Mouse (Mus musculus) embryonic facial prominence, embryonic 14.5 days (tissue): ENCODE data around the gene Ypel3. TPM values are rescaled to one million over a fixed set of nuclear protein-coding genes. Genes with fewer than 3 reads are reported as not detected.
"Not testable (repeated sequence)": the region's sequence is repeated elsewhere in the genome, so short reads cannot be mapped to it uniquely, and the experiment has no call there.

Experiments used
- ATAC-seq: fragments of 200-750 bp; cut with Nextera tagmentation; 2 replicates; pipeline ENCODE4 v1.8.0; 2017; ENCODE audit warnings: low read depth, moderate number of reproducible peaks, moderate TSS enrichment
- DNase-seq: peaks from one replicate; pipeline ENCODE4 v3.0.0-alpha.2; 2015; ENCODE audit warnings: low spot score
- H3K27ac ChIP-seq: fragments of 300-500 bp; sonication (generic); replicated peaks from 2 replicates; pipeline ENCODE4 v1.5.1; 2014; ENCODE audit warnings: low read depth, mild to moderate bottlenecking, low read length, moderate library complexity
- H3K27me3 ChIP-seq: fragments of 300-500 bp; sonication (generic); replicated peaks from 2 replicates; pipeline ENCODE4 v1.6.1; 2014; ENCODE audit warnings: low read length; ENCODE audit not compliant: control insufficient read depth, insufficient read depth
- H3K36me3 ChIP-seq: fragments of 300-500 bp; sonication (generic); 2 replicates; pipeline ENCODE4 v1.6.1; 2014; ENCODE audit warnings: low read length, mixed read lengths; ENCODE audit not compliant: control insufficient read depth, insufficient read depth
- H3K4me1 ChIP-seq: fragments of 300-500 bp; sonication (generic); 2 replicates; pipeline ENCODE4 v1.6.1; 2014; ENCODE audit warnings: antibody characterized with exemption, low read length; ENCODE audit not compliant: control insufficient read depth, insufficient read depth
- H3K4me2 ChIP-seq: fragments of 300-500 bp; sonication (generic); 2 replicates; pipeline ENCODE4 v1.6.1; 2014; ENCODE audit warnings: low read depth, mild to moderate bottlenecking, low read length, moderate library complexity, mixed read lengths
- H3K4me3 ChIP-seq: fragments of 300-500 bp; sonication (generic); 2 replicates; pipeline ENCODE4 v1.5.1; 2014; ENCODE audit warnings: low read depth, mild to moderate bottlenecking, low read length
- H3K9ac ChIP-seq: fragments of 300-500 bp; sonication (generic); 2 replicates; pipeline ENCODE4 v1.6.1; 2014; ENCODE audit warnings: low read depth, mild to moderate bottlenecking, low read length, moderate library complexity, mixed read lengths
- H3K9me3 ChIP-seq: fragments of 300-500 bp; sonication (generic); 2 replicates; pipeline ENCODE4 v1.6.1; 2016; ENCODE audit warnings: low read length; ENCODE audit not compliant: control insufficient read depth
- WGBS: fragments of 180-500 bp; shearing (Covaris S2); extraction: QIAGEN DNeasy Blood & Tissue Kit; methylation state at CpG from one replicate; pipeline ENCODE4 v1.1.7; 2014; 5-methylcytosine and 5-hydroxymethylcytosine counted together
- polyA plus RNA-seq: library from polyadenylated mRNA; unstranded; fragments of >200 nt; fragmentation: Nextera tagmentation; extraction: Ambion mirVana; gene quantifications from 2 replicates; pipeline ENCODE4 v1.2.1, GENCODE M21; 2014

Gene Ypel3
- polyA plus RNA-seq, result 117 and 123 TPM in 2 replicates

DNA sequence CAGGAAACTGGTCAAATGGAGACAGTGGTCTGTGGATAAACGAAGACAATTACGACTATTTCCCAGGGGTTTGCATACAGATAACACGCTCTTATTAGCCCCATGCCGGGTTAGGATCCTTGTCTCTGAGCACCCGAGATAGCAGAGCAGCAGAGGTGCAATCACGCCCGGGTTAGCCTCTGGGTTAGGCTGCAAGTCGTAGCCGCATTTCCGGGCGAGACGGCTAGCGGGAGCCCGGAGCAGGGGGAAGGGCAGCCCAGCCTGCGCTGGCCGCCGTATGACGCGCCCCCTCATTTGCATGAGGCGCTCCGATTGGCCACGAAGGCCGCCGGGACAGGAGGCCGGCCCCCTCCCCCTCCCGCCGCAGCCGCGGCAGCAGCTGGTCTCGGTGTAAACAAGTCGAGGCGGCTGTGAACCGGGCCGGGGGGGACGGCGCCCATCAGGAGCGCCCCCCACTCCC, at the start of gene Ypel3:
Gene Ypel3 (plus strand): TSS at position 358 of the 460 bp plus-strand sequence.
- peaks cover 33% of the 10 kb centered on the region for H3K4me1 ChIP-seq
- peak within 1 kb of the TSS; percentile 88 for H3K27ac ChIP-seq
- H3K27me3 ChIP-seq, result no peaks in the 10 kb centered on the region
- DNase-seq (peak; percentile 97), ATAC-seq (peak; percentile 93)
- H3K4me3 ChIP-seq, result peak within 1 kb of the TSS; percentile 85
- H3K4me2 ChIP-seq, result peak within 1 kb of the TSS; percentile 95
- H3K36me3 ChIP-seq, result peaks cover 26% of the 10 kb centered on the region; the same call in 1 of the 2 replicates
- H3K9ac ChIP-seq, result peak within 1 kb of the TSS; percentile 90
- H3K9me3 ChIP-seq, result no peaks in the 10 kb centered on the region
- under 1% methylated on average over 25 of the region's 37 CpGs for WGBS

DNA sequence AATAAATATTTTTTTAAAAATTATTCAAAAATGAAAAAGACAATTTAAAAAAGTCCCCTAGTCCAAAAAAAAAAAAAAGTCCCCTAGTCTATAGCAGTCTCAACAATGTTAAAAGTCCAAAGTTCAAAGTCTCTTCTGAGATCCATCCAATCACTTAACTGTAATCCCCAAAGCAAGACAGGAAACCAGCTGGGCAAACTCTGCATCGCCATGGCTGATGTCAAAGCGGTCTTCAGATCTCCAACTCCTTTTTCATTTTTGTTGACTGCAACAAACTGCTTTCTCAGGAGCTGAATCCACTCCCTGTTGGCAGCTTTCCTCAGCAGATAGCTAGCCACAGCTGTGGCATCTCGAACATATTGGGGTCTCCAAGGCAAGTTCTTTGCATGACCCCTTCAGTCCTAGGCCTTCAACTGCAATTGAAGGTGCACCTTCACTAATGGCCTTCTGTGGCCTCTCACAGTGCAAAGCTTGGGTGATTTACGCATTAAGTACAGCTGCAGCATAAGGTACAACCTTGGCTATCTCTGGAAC, 46.4 kb upstream of the Ypel3 start:
- H3K4me3 ChIP-seq, DNase-seq, H3K9ac ChIP-seq, H3K36me3 ChIP-seq, H3K9me3 ChIP-seq, H3K27ac ChIP-seq, H3K4me2 ChIP-seq, H3K27me3 ChIP-seq, ATAC-seq, H3K4me1 ChIP-seq: not testable (repeated sequence)
- WGBS, result 75% methylated on average over 4 of the region's 4 CpGs

DNA sequence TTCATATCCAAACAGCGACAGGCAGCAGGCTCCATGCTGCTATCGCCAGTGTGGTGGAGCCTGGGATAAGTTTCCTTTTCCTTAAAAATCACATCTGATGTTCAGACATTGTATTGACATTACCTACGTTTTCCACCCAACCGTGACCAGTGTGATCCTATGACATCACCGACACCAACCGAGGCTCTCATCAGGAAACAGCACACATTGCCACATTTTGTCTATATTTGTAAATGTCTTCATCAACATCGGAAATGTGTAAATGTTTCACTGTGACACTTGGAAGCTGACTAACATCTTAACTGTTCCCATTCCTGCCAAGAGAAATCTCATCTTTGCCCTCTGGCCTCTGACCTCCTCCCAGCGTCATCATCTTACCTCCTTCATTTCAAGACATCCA, 40.6 kb upstream of the Ypel3 start:
- no peak overlapping the region for H3K27ac ChIP-seq
- H3K27me3 ChIP-seq, result no peaks in the 10 kb centered on the region
- H3K36me3 ChIP-seq, result no peaks in the 10 kb centered on the region
- H3K4me3 ChIP-seq, result no peak overlapping the region
- H3K4me1 ChIP-seq, result no peaks in the 10 kb centered on the region
- H3K9ac ChIP-seq, result no peak overlapping the region
- H3K4me2 ChIP-seq, result no peak overlapping the region
- no peak for ATAC-seq
- no peak for DNase-seq
- 68% methylated on average over 8 of the region's 8 CpGs for WGBS
- H3K9me3 ChIP-seq, result no peaks in the 10 kb centered on the region

DNA sequence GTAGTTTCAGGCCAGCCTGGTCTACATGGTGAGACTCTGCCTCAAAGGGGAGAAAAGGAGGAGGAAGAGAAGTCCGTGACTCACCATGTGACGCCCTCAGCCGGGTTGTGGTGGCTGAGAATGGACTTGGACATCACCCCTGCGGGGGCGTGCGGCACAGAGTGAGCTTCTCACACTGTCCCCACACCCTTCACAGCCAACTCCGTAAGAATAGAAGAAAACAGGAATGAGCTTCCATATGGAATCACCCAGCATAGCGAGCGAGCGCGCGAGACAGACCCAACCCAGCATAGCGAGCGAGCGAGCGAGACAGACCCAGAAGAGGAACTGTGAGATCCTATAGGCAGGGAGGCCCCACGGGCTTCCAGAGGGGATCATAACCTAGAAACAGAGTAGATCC, 37.2 kb upstream of the Ypel3 start:
- Histone ChIP-seq H3K9me3 (no peaks in the 10 kb centered on the region), H3K4me2 (no peak overlapping the region), H3K4me1 (no peaks in the 10 kb centered on the region), H3K9ac (no peak overlapping the region), H3K27ac (no peak overlapping the region), H3K4me3 (no peak overlapping the region), H3K36me3 (no peaks in the 10 kb centered on the region), H3K27me3 (no peaks in the 10 kb centered on the region)
- no peak for ATAC-seq
- DNase-seq, result no peak
- 85% methylated on average over 17 of the region's 17 CpGs for WGBS

DNA sequence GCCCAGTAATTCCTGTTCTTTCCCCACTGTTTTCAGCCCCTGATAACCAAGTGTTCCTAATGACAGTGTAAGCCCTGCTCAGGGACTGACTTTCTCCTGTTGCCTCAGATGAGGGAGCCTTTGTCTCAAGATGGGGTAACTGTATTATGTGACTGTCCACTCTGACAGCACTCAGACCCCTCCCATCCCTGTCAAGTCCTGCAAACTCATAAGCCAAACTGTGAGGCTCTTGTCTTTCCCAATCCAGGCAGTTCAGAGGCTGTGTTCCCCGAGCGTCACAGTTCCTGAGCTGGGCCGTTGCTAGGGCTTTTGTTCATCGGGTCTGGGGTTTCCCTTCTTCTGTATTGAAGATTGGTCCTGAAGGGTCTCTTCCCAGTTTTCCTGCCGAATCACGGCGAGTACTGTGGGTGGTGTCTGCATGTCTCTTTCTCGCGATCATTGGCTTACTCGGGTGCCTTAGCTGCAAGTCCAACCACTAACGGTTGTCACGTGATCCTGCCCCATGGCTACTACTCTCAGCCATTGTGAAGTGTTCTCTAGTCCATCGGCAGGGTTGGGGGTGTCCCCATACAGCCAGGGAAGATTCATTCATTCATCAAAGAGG, 36.5 kb upstream of the Ypel3 start:
- ATAC-seq (no peak), DNase-seq (no peak)

DNA sequence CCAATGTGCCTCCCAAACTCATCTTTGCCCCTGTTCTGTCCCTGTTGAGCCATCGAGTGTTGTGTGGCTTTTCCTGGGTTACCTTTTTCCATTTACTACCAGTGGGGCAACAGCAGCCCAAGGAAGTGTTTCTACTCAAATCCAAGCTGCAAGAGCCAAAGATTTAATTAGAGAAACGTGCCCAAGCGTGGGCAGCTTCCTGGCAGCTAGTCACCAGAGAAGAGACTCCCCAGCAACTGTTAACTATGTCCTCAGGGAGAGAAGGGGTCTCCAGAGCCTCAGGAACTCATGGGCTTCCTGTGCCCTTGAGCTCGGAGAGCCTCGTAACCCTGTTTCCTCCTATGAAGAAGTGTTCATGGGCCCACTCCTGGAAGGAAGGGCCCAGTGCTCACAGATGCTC, 35.8 kb upstream of the Ypel3 start:
- Histone ChIP-seq H3K4me1 (no peaks in the 10 kb centered on the region), H3K9ac (no peak overlapping the region), H3K27ac (no peak overlapping the region), H3K4me3 (no peak overlapping the region), H3K9me3 (no peaks in the 10 kb centered on the region), H3K27me3 (no peaks in the 10 kb centered on the region), H3K36me3 (no peaks in the 10 kb centered on the region), H3K4me2 (no peak overlapping the region)
- ATAC-seq, result no peak
- WGBS, result 73% methylated on average over 5 of the region's 5 CpGs
- DNase-seq, result no peak

More for the DNA sequence above, 36.5 kb upstream of the Ypel3 start:
- WGBS, result 76% methylated on average over 13 of the region's 13 CpGs
- H3K9ac ChIP-seq, result no peak overlapping the region
- no peak overlapping the region for H3K4me2 ChIP-seq
- H3K4me1 ChIP-seq, result no peaks in the 10 kb centered on the region
- no peaks in the 10 kb centered on the region for H3K27me3 ChIP-seq
- no peaks in the 10 kb centered on the region for H3K36me3 ChIP-seq
- H3K27ac ChIP-seq, result no peak overlapping the region
- no peak overlapping the region for H3K4me3 ChIP-seq
- no peaks in the 10 kb centered on the region for H3K9me3 ChIP-seq

DNA sequence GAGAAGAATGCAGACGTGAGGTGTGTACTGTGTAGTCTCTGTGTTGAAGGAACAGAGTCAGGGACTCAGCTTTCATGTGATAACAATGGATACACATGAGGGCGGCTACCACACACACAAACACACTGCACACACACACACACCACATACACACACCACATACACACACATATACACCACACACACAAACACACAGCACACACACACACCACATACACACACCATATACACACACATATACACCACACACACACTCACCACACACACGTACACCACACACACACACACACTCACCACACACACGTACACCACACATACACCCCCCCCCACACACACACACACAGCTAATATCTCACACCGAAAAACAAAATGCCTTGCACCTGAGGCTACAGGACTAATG, 35.3 kb upstream of the Ypel3 start:
- H3K4me2 ChIP-seq, result no peak overlapping the region
- H3K4me3 ChIP-seq, result no peak overlapping the region
- H3K27ac ChIP-seq, result no peak overlapping the region
- no peak overlapping the region for H3K9ac ChIP-seq
- ATAC-seq (0 out of 2 replicates have a peak, but pooled peaks have one; percentile 33), DNase-seq (no peak)
- WGBS, result 85% methylated on average over 5 of the region's 5 CpGs
- no peaks in the 10 kb centered on the region for H3K27me3 ChIP-seq
- no peaks in the 10 kb centered on the region for H3K4me1 ChIP-seq
- no peaks in the 10 kb centered on the region for H3K9me3 ChIP-seq
- H3K36me3 ChIP-seq, result no peaks in the 10 kb centered on the region

DNA sequence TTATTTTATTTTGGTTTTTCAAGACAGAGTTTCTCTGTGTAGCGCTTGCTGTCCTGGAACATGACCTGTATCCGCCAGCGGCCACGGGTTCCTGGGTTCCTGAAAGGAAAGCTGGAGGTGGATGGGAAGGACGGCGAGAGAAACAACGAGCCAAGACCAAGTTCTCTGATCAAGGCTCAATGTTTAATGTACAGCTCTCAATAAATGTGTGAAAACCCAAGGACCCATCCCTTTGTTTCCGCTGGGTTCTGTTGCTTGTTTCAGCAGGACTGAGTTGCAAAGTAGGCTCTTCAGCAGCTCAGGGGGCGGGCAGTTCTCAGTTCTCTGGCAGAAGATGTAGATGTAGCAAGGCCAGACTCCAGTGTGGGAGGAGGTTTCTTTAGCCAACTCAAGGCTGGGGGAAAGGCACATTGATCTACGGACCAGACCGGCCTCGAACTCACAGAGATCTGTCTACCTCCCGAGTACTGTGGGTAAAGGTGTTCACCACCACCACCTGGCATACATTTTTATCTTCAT, 34.7 kb upstream of the Ypel3 start:
- ATAC-seq (no peak), DNase-seq (no peak)
- Histone ChIP-seq H3K36me3 (no peaks in the 10 kb centered on the region), H3K4me2 (no peak overlapping the region), H3K4me1 (no peaks in the 10 kb centered on the region), H3K27me3 (no peaks in the 10 kb centered on the region), H3K9me3 (no peaks in the 10 kb centered on the region), H3K9ac (no peak overlapping the region), H3K4me3 (no peak overlapping the region), H3K27ac (no peak overlapping the region)
- WGBS, result 89% methylated on average over 13 of the region's 13 CpGs

DNA sequence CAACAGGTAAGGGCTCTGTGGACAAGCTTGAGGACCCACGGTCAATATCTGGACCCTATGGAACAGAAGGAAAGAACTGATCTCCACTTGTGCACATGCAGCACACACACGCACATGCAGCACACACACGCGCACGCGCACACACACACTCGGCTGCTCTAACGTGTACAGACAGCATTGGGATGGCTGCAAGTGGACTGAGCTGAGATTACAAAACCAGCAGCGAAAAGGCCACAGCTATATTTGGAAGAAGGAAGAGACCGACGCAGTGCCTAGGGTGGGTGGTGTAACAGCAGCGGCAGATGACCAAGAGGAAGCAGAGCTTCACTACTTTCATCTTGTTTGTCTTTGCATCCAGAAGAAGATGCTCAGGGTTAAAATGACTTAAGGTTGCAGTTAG, 30.7 kb upstream of the Ypel3 start:
- WGBS, result 89% methylated on average over 12 of the region's 12 CpGs
- Histone ChIP-seq H3K4me1 (no peaks in the 10 kb centered on the region), H3K9me3 (no peaks in the 10 kb centered on the region), H3K4me3 (no peak overlapping the region), H3K36me3 (no peaks in the 10 kb centered on the region), H3K27me3 (no peaks in the 10 kb centered on the region), H3K4me2 (no peak overlapping the region), H3K9ac (no peak overlapping the region), H3K27ac (no peak overlapping the region)
- ATAC-seq (no peak), DNase-seq (no peak)
